Mouse (Mus musculus) myocyte (in vitro differentiated cells): ENCODE measurements around the gene Agmo. TPM values are rescaled to one million over a fixed set of nuclear protein-coding genes. Genes with fewer than 3 reads are reported as not detected.

Source experiments
- H3K27me3 ChIP-seq: one replicate; pipeline ENCODE4 v1.6.1; 2011; ENCODE audit not compliant: control insufficient read depth, insufficient read depth, insufficient read length
- H3K36me3 ChIP-seq: one replicate; pipeline ENCODE4 v1.6.1; 2011; ENCODE audit not compliant: control insufficient read depth, insufficient read depth
- H3K4me2 ChIP-seq: one replicate; pipeline ENCODE4 v1.6.1; 2011; ENCODE audit warnings: low read depth, control low read depth
- H3K4me3 ChIP-seq: one replicate; pipeline ENCODE4 v1.5.1; 2011; ENCODE audit warnings: mild to moderate bottlenecking, control low read depth, moderate library complexity
- H3K79me2 ChIP-seq: one replicate; pipeline ENCODE4 v1.6.1; 2011; ENCODE audit not compliant: control insufficient read depth, insufficient read depth
- H3ac ChIP-seq: one replicate; pipeline ENCODE4 v1.6.1; 2011; ENCODE audit not compliant: control insufficient read depth, insufficient read length
- CEBPB ChIP-seq: IDR thresholded peaks from 2 replicates; pipeline ENCODE4 v1.6.1; 2011; ENCODE audit warnings: mild to moderate bottlenecking, moderate library complexity; ENCODE audit not compliant: poor library complexity, insufficient read depth, severe bottlenecking
- E2F4 ChIP-seq: IDR thresholded peaks from one replicate; pipeline ENCODE4 v1.6.1; 2011; ENCODE audit warnings: mild to moderate bottlenecking, control low read depth, moderate library complexity; ENCODE audit not compliant: insufficient read depth
- MAX ChIP-seq: IDR thresholded peaks from one replicate; pipeline ENCODE4 v1.6.1; 2011; ENCODE audit warnings: low read depth, mild to moderate bottlenecking, control low read depth
- MYOD1 ChIP-seq, 3 experiments: IDR thresholded peaks; one replicate each; pipeline ENCODE4 v1.6.1; 2011; ENCODE audit warnings: control low read depth in 2 of 3, low read depth in 2 of 3, mild to moderate bottlenecking in 2 of 3, moderate library complexity in 1 of 3; ENCODE audit not compliant: insufficient read length in 2 of 3, control insufficient read depth in 1 of 3
- MYOG ChIP-seq, 3 experiments: IDR thresholded peaks; one replicate each; pipeline ENCODE4 v1.6.1; 2011; ENCODE audit warnings: control low read depth in 2 of 3, low read depth in 2 of 3, mild to moderate bottlenecking in 2 of 3; ENCODE audit not compliant: insufficient read length in 2 of 3, control insufficient read depth in 1 of 3, insufficient read depth in 1 of 3
- POLR2A ChIP-seq: IDR thresholded peaks from one replicate; pipeline ENCODE4 v1.6.1; 2011; ENCODE audit warnings: low read depth, mild to moderate bottlenecking, control low read depth, moderate library complexity; ENCODE audit not compliant: insufficient read length
- POLR2AphosphoS2 ChIP-seq: IDR thresholded peaks from one replicate; pipeline ENCODE4 v1.6.1; 2011; ENCODE audit warnings: low read depth, control low read depth; ENCODE audit not compliant: insufficient read length
- REST ChIP-seq: IDR thresholded peaks from one replicate; pipeline ENCODE4 v1.6.1; 2011; ENCODE audit warnings: mild to moderate bottlenecking, control low read depth, moderate library complexity; ENCODE audit not compliant: insufficient read depth, insufficient read length
- SRF ChIP-seq: IDR thresholded peaks from one replicate; pipeline ENCODE4 v1.6.1; 2011; ENCODE audit warnings: low read depth; ENCODE audit not compliant: control insufficient read depth, insufficient read length
- TCF12 ChIP-seq: IDR thresholded peaks from one replicate; pipeline ENCODE4 v1.6.1; 2011; ENCODE audit warnings: mild to moderate bottlenecking, control low read depth; ENCODE audit not compliant: poor library complexity, insufficient read depth, severe bottlenecking
- TCF3 ChIP-seq: IDR thresholded peaks from one replicate; pipeline ENCODE4 v1.6.1; 2011; ENCODE audit warnings: low read depth, control low read depth; ENCODE audit not compliant: insufficient read length
- USF1 ChIP-seq: IDR thresholded peaks from one replicate; pipeline ENCODE4 v1.6.1; 2011; ENCODE audit warnings: low read depth, mild to moderate bottlenecking, control low read depth, moderate library complexity
- polyA plus RNA-seq: library from polyadenylated mRNA; unstranded; fragments of >200 nt; fragmentation: generic; extraction: Trizol; gene quantifications from one replicate; pipeline ENCODE4 v1.2.1, GENCODE M21; 2012; ENCODE audit warnings: missing spikeins

Agmo gene
- polyA plus RNA-seq, 1 experiment: not detected

DNA sequence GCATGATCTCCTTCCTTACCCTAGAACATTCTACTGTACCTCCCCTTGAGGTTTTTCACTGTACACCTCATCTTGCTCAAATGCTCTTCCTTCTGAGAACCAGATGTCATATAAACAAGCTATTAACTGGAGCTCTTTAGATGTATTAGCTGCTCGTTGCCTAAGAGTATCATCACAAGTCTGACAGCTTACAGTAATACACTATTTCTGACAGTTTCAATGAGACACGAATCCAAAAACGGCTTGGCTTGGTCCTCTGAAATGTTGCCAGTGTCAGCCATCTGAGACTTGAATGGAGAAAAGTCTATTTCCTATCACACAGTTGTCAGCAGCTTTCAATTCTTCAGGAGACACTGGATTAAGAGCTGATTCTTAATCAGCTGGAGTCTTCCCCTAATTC lies 257.4 kb downstream of the Agmo start:
- TF ChIP-seq E2F4: no peak
- TF ChIP-seq POLR2AphosphoS2: no peak
- no peak for TF ChIP-seq USF1
- no peak for TF ChIP-seq REST
- TF ChIP-seq TCF12: no peak
- TF ChIP-seq MAX: no peak
- TF ChIP-seq SRF: no peak
- Histone ChIP-seq H3K36me3 (no peaks in the 10 kb centered on the region), H3K27me3 (no peaks in the 10 kb centered on the region), H3K4me3 (no peak overlapping the region), H3ac (no peak overlapping the region), H3K4me2 (no peak overlapping the region), H3K79me2 (no peaks in the 10 kb centered on the region)

DNA sequence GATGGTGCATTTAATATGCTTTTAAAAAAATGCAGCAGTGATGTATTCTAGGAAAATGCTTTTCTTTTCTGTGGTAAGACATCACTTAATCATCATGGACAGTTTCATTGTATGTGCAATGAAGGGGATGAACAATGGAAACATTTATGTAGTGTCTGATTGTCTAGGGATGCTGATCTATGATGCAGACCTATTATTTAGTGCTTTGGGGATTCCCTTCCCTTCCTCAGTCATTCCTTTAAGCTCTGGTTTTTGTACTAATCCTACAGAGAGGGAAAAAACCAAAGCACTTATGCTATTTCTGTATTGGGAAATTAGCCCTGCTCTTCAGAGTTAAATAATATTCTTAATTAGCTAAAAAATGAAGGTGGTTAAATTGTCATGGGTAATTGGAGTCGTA lies 266.0 kb downstream of the Agmo start:
- no peaks in the 10 kb centered on the region for H3K79me2 ChIP-seq
- H3K4me2 ChIP-seq: no peak overlapping the region
- H3K27me3 ChIP-seq: no peaks in the 10 kb centered on the region
- TF ChIP-seq E2F4 (no peak), POLR2A (no peak), USF1 (no peak), MYOG (IDR thresholded peaks at IDR 0.05; ENCODE audit: control insufficient read depth in 1 of 3, insufficient read depth in 1 of 3, insufficient read length in 2 of 3, low read depth in 2 of 3) (no peak), TCF12 (no peak), SRF (no peak), MYOD1 (IDR thresholded peaks at IDR 0.05; ENCODE audit: control insufficient read depth in 1 of 3, insufficient read length in 2 of 3, low read depth in 2 of 3) (no peak), REST (no peak), CEBPB (no peak), TCF3 (no peak), POLR2AphosphoS2 (no peak), MAX (no peak)
- H3ac ChIP-seq: no peak overlapping the region
- no peak overlapping the region for H3K4me3 ChIP-seq
- H3K36me3 ChIP-seq: no peaks in the 10 kb centered on the region

DNA sequence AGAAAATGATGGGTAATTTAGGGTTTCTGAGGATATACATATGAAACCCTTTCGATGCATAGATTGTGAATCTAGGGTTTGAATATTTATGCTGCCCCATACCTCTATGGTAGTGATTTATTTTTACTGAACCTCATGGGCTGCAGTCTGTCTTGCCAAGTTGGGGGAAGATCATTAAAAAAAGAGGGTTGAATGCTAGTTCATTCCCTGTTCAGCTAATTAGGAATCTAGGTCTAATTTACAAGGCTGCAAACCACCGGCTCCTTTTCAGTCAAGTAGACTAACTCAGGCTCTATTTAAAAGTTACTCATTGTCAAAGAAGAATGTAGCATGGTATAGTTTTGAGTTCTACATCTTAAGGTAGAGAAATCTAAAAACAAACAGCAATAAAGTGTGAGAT lies 266.4 kb downstream of the Agmo start:
- no peak for TF ChIP-seq MAX
- TF ChIP-seq SRF: no peak
- TF ChIP-seq MYOD1 (IDR thresholded peaks at IDR 0.05; ENCODE audit: control insufficient read depth in 1 of 3, insufficient read length in 2 of 3, low read depth in 2 of 3): no peak
- no peak overlapping the region for H3K4me3 ChIP-seq

DNA sequence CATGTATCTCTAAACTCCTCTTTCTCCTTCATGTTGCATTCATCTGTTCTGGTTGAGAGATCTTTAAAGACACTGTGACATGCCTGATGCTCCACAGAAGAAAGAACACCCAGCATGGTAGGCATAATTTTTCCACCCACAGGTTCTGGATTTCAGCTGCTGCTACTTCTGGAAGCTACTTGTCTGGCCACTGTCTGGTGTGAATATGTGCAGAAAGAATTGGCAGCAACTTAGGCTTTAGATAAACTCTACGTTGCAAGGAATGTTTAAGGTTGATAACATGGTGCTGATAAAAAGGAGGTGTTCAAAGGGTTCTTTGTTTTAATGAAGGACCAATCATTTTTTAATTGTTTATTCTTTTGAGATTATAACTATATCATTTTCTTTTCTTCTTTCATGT lies 280.3 kb downstream of the Agmo start:
- TF ChIP-seq MYOG (IDR thresholded peaks at IDR 0.05; ENCODE audit: control insufficient read depth in 1 of 3, insufficient read depth in 1 of 3, insufficient read length in 2 of 3, low read depth in 2 of 3): no peak
- TF ChIP-seq TCF3: no peak
- TF ChIP-seq TCF12: no peak
- no peak for TF ChIP-seq SRF
- no peaks in the 10 kb centered on the region for H3K79me2 ChIP-seq
- no peak overlapping the region for H3K4me3 ChIP-seq
- no peak overlapping the region for H3K4me2 ChIP-seq
- H3K36me3 ChIP-seq: no peaks in the 10 kb centered on the region
- H3ac ChIP-seq: no peak overlapping the region
- no peaks in the 10 kb centered on the region for H3K27me3 ChIP-seq

More for the DNA sequence above, 266.4 kb downstream of the Agmo start:
- H3K79me2 ChIP-seq: no peaks in the 10 kb centered on the region
- H3K36me3 ChIP-seq: no peaks in the 10 kb centered on the region
- H3K4me2 ChIP-seq: no peak overlapping the region
- no peak overlapping the region for H3ac ChIP-seq
- H3K27me3 ChIP-seq: no peaks in the 10 kb centered on the region

DNA sequence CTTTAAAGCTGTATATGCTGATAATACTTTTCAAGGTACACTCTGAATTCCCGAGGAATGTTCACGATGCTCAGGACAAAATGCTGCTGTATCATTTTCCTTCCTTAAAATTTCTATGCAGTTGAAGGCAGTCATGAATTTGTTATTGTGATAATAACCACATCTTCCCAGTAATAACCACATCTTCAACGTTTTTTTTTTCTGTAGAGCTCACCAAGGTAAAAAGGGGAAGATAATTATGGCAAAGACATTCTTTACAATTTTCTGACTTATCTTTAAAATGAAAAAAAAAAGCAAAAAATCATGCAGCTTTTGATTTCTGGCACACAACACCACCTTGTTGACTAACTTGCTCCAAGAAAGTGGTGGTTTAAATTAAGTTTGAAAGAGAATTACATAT lies 283.2 kb downstream of the Agmo start:
- Histone ChIP-seq H3K4me3 (no peak overlapping the region), H3K36me3 (no peaks in the 10 kb centered on the region), H3K79me2 (no peaks in the 10 kb centered on the region), H3ac (no peak overlapping the region), H3K27me3 (no peaks in the 10 kb centered on the region), H3K4me2 (no peak overlapping the region)
- TF ChIP-seq TCF3 (no peak), REST (no peak), POLR2AphosphoS2 (no peak), USF1 (no peak), POLR2A (no peak), CEBPB (no peak), MYOD1 (IDR thresholded peaks at IDR 0.05; ENCODE audit: control insufficient read depth in 1 of 3, insufficient read length in 2 of 3, low read depth in 2 of 3) (no peak), MAX (no peak)

DNA sequence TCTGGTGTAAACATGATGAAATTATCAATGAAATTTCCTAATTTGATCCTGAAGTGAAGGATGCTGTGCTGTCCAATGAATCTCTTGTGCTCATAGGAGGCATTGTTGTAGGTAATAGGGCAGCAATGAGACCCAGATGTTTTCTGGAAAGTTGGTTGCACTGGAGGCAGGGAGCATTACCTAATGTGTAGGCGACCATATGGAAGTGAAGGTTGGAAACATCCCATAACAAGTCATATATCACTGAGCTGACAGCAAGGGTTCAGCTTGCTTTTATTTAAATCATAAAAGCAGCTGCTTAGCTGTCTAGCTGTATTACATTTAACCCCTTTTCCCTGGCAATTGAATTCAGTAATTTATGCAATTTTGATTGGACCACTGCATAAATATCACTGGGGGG lies 299.6 kb downstream of the Agmo start:
- TF ChIP-seq POLR2AphosphoS2 (no peak), MYOG (IDR thresholded peaks at IDR 0.05; ENCODE audit: control insufficient read depth in 1 of 3, insufficient read depth in 1 of 3, insufficient read length in 2 of 3, low read depth in 2 of 3) (no peak), TCF12 (no peak), CEBPB (no peak), MYOD1 (IDR thresholded peaks at IDR 0.05; ENCODE audit: control insufficient read depth in 1 of 3, insufficient read length in 2 of 3, low read depth in 2 of 3) (no peak), USF1 (no peak)
- Histone ChIP-seq H3K36me3 (no peaks in the 10 kb centered on the region), H3K79me2 (no peaks in the 10 kb centered on the region), H3ac (no peak overlapping the region), H3K4me2 (no peak overlapping the region), H3K27me3 (no peaks in the 10 kb centered on the region), H3K4me3 (no peak overlapping the region)
